Mouse (Mus musculus) midbrain, postnatal 0 days (tissue): Measurements from ENCODE around the gene Zdhhc9. TPM values are rescaled to one million over a fixed set of nuclear protein-coding genes. Genes with fewer than 3 reads are reported as not detected.
"Not testable (repeated sequence)": the region's sequence is repeated elsewhere in the genome, so short reads cannot be mapped to it uniquely, and the experiment has no call there.

Experiments used
- ATAC-seq: fragments of 200-750 bp; cut with Nextera tagmentation; 2 replicates; pipeline ENCODE4 v1.8.0; 2017; ENCODE audit warnings: moderate number of reproducible peaks, mild to moderate bottlenecking, moderate TSS enrichment, moderate library complexity; ENCODE audit not compliant: low FRiP score
- DNase-seq: peaks from one replicate; pipeline ENCODE4 v3.0.0-alpha.2; 2015; ENCODE audit warnings: low spot score
- H3K27ac ChIP-seq: fragments of 300-500 bp; sonication (generic); 2 replicates; pipeline ENCODE4 v1.5.1; 2014; ENCODE audit warnings: low read depth, mild to moderate bottlenecking, low read length, mixed read lengths
- H3K27me3 ChIP-seq: fragments of 300-500 bp; sonication (generic); 2 replicates; pipeline ENCODE4 v1.6.1; 2014; ENCODE audit warnings: low read length, control low read depth, mixed read lengths; ENCODE audit not compliant: insufficient read depth
- H3K36me3 ChIP-seq: fragments of 300-500 bp; sonication (generic); 2 replicates; pipeline ENCODE4 v1.6.1; 2014; ENCODE audit warnings: low read length, control low read depth, mixed read lengths; ENCODE audit not compliant: insufficient read depth
- H3K4me1 ChIP-seq: fragments of 300-500 bp; sonication (generic); 2 replicates; pipeline ENCODE4 v1.6.1; 2014; ENCODE audit warnings: mild to moderate bottlenecking, control low read depth, antibody characterized with exemption, low read length, mixed read lengths; ENCODE audit not compliant: insufficient read depth
- H3K4me2 ChIP-seq: fragments of 300-500 bp; sonication (generic); 2 replicates; pipeline ENCODE4 v1.6.1; 2014; ENCODE audit warnings: low read depth, mild to moderate bottlenecking, low read length, mixed read lengths; ENCODE audit not compliant: poor library complexity, severe bottlenecking
- H3K4me3 ChIP-seq: fragments of 300-500 bp; sonication (generic); 2 replicates; pipeline ENCODE4 v1.5.1; 2014; ENCODE audit warnings: low read depth, mild to moderate bottlenecking, low read length, moderate library complexity
- H3K9ac ChIP-seq: fragments of 300-500 bp; sonication (generic); replicated peaks from 2 replicates; pipeline ENCODE4 v1.6.1; 2014; ENCODE audit warnings: mild to moderate bottlenecking, low read length, moderate library complexity, mixed read lengths; ENCODE audit not compliant: poor library complexity, severe bottlenecking
- H3K9me3 ChIP-seq: fragments of 300-500 bp; sonication (generic); 2 replicates; pipeline ENCODE4 v1.6.1; 2016; ENCODE audit warnings: low read length, control low read depth
- CTCF ChIP-seq: IDR thresholded peaks from 2 replicates; pipeline ENCODE4 v1.5.1; 2016; ENCODE audit warnings: antibody characterized with exemption, mild to moderate bottlenecking
- WGBS: fragments of 180-500 bp; shearing (Covaris S2); extraction: QIAGEN DNeasy Blood & Tissue Kit; methylation state at CpG from one replicate; pipeline ENCODE4 v1.1.7; 2014; 5-methylcytosine and 5-hydroxymethylcytosine counted together
- polyA plus RNA-seq: library from polyadenylated mRNA; unstranded; fragments of >200 nt; fragmentation: Nextera tagmentation; extraction: Ambion mirVana; gene quantifications from 2 replicates; pipeline ENCODE4 v1.2.1, GENCODE M21; 2015
- total RNA-seq: library from RNA; depleted of rRNA; stranded (reverse); fragments of >200 nt; gene quantifications from 2 replicates; pipeline ENCODE4 v1.2.3, GENCODE M21; 2014

Gene Zdhhc9
- total and polyA plus RNA-seq, 2 experiments from 2014 or later, result 7.2 to 43.0 TPM

DNA sequence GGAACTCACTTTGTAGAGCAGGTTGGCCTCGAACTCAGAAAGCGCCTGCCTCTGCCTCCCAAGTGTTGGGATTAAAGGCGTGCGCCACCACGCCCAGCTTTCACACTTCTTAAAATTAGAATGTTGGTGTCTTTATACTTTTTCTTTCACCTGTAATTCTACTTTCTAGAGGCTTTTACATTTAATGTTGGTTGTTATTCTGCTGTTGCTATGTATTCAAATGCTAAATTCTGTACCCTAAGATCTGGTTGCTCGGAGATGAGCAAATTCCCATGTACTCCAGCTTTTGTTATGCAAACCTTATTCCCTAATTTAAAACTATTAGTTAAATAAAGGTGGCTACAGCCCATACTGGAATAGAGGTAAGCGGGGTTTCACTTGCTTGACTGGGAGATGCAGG lies 14.0 kb upstream of the Zdhhc9 start:
- ATAC-seq (no peak), DNase-seq (no peak)
- Histone ChIP-seq H3K4me1 (no peaks in the 10 kb centered on the region), H3K4me2 (no peak overlapping the region), H3K27me3 (no peaks in the 10 kb centered on the region), H3K4me3 (no peak overlapping the region), H3K36me3 (no peaks in the 10 kb centered on the region), H3K9me3 (no peaks in the 10 kb centered on the region), H3K9ac (no peak overlapping the region), H3K27ac (no peak overlapping the region)
- TF ChIP-seq CTCF, result no peak
- 79% methylated on average over 7 of the region's 7 CpGs for WGBS

DNA sequence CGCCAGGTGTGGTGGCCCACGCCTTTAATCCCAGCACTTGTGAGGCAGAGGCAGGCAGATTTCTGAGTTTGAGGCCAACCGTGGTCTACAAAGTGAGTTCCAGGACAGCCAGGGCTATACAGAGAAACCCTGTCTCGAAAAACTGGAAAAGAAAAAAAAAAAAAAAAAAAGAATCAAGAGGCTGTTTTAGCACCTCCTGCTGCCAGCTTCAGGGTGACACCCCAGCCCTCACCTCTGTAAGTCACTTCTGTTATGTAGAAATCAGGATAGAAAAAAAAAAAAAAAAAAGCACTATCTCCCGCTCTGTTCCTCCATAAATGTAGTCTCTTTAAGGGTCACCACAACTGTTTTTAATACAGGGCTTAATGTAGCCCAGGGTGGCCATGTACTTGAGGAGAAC lies 10.8 kb upstream of the Zdhhc9 start:
- no peaks in the 10 kb centered on the region for H3K27me3 ChIP-seq
- no peak for TF ChIP-seq CTCF
- no peak for ATAC-seq
- WGBS, result 86% methylated on average over 5 of the region's 5 CpGs
- H3K27ac ChIP-seq, result no peak overlapping the region
- DNase-seq, result no peak
- H3K36me3 ChIP-seq, result no peaks in the 10 kb centered on the region
- no peaks in the 10 kb centered on the region for H3K4me1 ChIP-seq
- no peaks in the 10 kb centered on the region for H3K9me3 ChIP-seq
- no peak overlapping the region for H3K9ac ChIP-seq
- no peak overlapping the region for H3K4me2 ChIP-seq
- no peak overlapping the region for H3K4me3 ChIP-seq

DNA sequence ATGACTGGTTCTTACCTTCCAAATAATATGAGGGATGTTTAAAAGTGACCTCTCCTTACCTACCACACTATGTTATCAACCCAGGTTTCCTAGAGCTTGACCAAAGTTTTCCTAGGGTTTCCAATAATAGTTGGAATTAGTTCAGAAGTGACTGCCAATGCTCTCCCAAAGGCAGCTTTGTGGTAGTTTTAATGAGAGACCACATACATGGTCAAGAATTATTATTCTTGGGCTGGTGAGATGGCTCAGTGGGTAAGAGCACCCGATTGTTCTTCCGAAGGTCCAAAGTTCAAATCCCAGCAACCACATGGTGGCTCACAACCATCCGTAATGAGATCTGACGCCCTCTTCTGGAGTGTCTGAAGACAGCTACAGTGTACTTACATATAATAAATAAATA lies 1.1 kb upstream of the Zdhhc9 start:
- WGBS, result 95% methylated on average over 2 of the region's 4 CpGs
- not testable (repeated sequence) for H3K4me3 ChIP-seq

DNA sequence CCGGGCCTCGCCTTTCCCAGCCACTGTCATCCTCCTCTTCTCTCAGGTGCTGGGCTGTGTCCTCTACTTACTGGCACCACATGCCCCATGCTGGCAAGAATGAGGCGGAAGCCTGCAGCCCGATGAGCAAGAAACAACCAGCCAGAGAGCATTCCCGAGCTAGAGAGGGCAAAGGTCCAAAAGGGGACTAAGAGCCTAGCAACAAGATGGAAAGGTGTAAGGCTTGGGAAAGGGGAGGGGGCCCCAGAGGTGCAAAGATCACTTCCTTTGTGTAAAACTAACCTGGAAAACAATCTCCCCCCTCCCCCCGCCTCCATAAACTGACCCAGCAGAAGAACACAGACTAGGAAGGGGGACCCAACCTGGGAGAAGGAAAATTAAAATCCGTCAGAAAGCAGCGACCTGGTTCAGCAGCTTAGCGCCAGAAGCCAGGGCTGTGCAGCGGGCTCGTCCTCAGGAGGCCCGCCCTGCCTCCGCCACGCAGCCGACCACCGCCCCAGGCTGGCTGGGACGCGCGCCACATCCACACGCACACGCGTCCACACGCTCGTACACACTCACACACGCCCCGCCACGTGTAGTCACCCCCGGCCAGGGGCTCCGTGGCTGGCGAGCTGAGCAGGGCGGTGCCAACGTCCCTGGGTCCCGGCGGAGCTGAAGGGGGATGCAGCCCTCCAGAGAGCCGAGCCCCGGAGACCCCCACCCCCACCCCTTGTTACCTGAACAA lies 754 bp downstream of the Zdhhc9 start:
- DNase-seq (peak; percentile 32), ATAC-seq (peak; percentile 87)
- TF ChIP-seq CTCF, result no peak
- H3K9me3 ChIP-seq, result no peaks in the 10 kb centered on the region
- peak overlapping the region; percentile 68 for H3K27ac ChIP-seq
- H3K4me3 ChIP-seq, result peak overlapping the region; percentile 63
- WGBS, result 12% methylated on average over 33 of the region's 36 CpGs
- H3K4me1 ChIP-seq, result no peaks in the 10 kb centered on the region
- no peaks in the 10 kb centered on the region for H3K36me3 ChIP-seq
- H3K4me2 ChIP-seq, result peak overlapping the region; percentile 54
- peak overlapping the region; percentile 64 for H3K9ac ChIP-seq
- H3K27me3 ChIP-seq, result no peaks in the 10 kb centered on the region

More for the DNA sequence above, 1.1 kb upstream of the Zdhhc9 start:
- not testable (repeated sequence) for H3K9me3 ChIP-seq, H3K27me3 ChIP-seq, H3K9ac ChIP-seq, DNase-seq, H3K36me3 ChIP-seq, ATAC-seq, H3K4me1 ChIP-seq, H3K27ac ChIP-seq, H3K4me2 ChIP-seq

DNA sequence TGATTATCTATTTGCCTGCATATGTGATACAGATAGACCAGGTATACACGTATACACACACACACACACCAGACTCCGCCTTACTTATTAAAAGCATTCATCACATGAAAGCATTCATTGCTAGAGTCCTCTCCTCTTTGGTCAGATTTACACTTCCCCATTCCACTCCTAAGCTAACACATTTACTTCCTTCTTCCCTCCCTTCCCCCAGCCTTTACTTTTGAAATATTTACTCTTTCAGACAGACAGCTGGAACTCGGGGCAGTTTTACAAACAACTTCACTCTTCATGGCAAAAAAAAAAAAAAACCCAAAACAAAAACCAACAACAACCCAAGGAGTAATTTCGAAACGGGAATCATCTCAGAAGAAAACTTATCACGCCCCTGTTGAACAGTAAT lies 4.2 kb downstream of the Zdhhc9 start:
- Histone ChIP-seq H3K9me3 (no peaks in the 10 kb centered on the region), H3K4me1 (no peaks in the 10 kb centered on the region), H3K27ac (no peak overlapping the region), H3K4me3 (no peak overlapping the region), H3K4me2 (no peak overlapping the region), H3K9ac (no peak overlapping the region), H3K36me3 (no peaks in the 10 kb centered on the region), H3K27me3 (no peaks in the 10 kb centered on the region)
- TF ChIP-seq CTCF, result no peak
- ATAC-seq (no peak), DNase-seq (no peak)
- 77% methylated on average over 6 of the region's 6 CpGs for WGBS

DNA sequence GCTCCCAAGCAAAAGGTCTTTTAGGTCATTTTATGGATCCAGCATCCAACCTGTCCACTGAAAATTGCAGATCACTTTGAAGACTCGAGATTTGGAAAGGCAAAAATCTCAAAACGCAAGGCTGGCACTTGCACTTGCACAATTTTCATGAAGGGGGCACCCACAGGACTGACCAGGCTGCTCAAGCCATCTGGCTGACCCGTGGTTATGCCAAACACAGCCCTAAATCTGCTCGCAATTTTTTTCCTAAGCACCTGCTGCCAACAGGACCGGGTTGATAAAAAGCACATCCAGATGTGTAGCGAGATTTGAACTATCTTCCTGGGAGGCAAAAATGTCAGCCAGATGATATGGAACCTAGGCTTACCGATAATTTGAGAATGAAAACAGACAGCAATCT lies 4.9 kb downstream of the Zdhhc9 start:
- Histone ChIP-seq H3K36me3 (no peaks in the 10 kb centered on the region), H3K4me1 (no peaks in the 10 kb centered on the region), H3K27ac (no peak overlapping the region), H3K9me3 (no peaks in the 10 kb centered on the region), H3K4me3 (no peak overlapping the region), H3K9ac (no peak overlapping the region), H3K4me2 (no peak overlapping the region), H3K27me3 (no peaks in the 10 kb centered on the region)
- 79% methylated on average over 7 of the region's 7 CpGs for WGBS
- DNase-seq, result no peak
- TF ChIP-seq CTCF, result no peak
- ATAC-seq, result no peak
